Mouse (Mus musculus): ENCODE results near the gene Vmn1r89.

Gene Vmn1r89

GRCm38 (mm10) chr7:13212720-13213119, at the start of gene Vmn1r89:
Gene Vmn1r89 (plus strand): TSS chr7:13213020.
- DNase-seq = no peak

- no peak for DNase-seq
Observed at GRCm38 (mm10) chr7:13260746-13261700, 48.2 kb downstream of the Vmn1r89 start.

- DNase-seq = no peak
Observed at GRCm38 (mm10) chr7:13263851-13264250, 51.0 kb downstream of the Vmn1r89 start.

DNA sequence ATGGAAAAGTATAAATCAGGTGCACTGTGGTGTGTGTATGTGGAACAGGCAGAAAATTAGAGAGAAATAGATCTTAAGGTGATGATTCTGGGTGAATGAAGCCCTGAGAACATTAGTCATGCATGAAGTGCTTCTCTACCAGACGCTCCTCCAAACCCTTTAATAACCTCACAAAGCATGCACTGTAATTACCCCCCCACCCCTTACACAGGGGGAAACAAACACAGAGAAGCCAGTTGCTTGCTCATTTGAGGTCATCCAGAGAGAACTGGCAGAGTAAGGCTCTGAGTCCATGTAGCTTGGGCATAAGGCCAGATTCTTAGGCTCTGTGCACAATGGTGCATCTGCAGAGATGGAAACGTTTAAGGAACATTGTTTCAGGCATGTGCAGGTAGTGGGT, 51.6 kb downstream of the Vmn1r89 start:
- no peak for DNase-seq

GRCm38 (mm10) chr7:13268749-13269260, 56.0 kb downstream of the Vmn1r89 start:
- no peak for DNase-seq

DNA sequence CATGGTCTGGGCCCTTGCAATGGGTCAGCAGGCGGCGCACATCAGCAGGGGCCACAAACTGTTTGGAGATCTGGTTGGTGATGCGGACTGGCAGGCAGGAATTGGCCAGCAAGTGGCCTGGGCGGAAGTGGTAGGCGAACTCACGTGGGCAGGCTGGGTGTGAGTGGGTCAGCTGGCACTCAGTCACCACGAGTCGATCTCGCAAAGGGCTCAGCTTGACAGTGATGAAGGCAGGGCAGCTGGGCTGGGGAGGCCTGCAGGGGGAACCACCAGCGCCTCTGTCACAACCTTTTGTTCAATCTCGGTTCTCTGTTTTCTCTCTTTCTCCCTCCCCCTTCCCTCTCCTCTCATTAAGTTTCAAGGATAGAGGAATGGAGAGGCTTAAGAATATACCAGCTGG, 56.6 kb downstream of the Vmn1r89 start:
- peak in 1 of 2 experiments; percentile 6 for DNase-seq

Data from thymus, postnatal 36 days (tissue).